Mouse (Mus musculus): ENCODE measurements around the gene Obp1b.
"Not testable (repeated sequence)": the region's sequence is repeated elsewhere in the genome, so short reads cannot be mapped to it uniquely, and the experiment has no call there.

Obp1b gene

DNA sequence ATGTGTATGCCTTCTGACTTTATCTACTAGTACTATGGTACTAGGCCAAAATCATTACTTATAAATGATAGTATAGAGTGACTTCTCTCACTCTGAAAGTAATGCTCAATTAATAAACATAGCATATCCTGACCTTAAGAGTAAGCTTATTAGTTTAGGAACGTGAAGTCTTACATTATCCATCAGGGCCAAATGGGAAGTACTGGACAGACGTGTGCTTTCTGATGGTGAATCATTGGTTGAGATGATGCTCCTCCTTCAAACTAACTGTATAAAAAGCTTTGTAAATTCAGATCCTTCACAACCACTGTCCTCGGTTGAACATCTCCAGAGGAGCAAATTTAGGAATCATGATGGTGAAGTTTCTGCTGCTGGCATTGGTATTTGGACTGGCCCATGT, at the start of gene Obp1b:
Gene Obp1b (plus strand): TSS at position 301 of the 400 bp plus-strand sequence.
- DNase-seq = not testable (repeated sequence)

DNA sequence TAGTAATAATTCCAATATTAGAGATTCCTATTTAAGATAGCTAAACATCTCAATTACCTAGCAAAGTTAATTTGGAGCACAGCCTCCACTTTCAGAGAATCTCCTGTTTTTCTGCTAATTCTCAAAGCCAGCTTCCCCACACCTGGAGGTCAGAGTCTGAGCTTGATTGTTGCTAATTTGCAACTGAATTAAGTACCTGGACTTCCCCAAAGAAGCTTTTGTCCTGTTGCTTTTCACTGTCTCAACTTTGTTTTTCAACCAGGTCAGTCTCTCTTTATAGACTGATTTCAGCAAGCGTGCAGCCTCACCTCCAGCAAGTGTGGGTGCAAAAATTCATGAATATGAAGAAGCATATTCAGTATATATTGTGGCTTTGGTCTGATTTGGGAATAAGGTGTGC, 15.6 kb downstream of the Obp1b start:
- not testable (repeated sequence) for DNase-seq

DNA sequence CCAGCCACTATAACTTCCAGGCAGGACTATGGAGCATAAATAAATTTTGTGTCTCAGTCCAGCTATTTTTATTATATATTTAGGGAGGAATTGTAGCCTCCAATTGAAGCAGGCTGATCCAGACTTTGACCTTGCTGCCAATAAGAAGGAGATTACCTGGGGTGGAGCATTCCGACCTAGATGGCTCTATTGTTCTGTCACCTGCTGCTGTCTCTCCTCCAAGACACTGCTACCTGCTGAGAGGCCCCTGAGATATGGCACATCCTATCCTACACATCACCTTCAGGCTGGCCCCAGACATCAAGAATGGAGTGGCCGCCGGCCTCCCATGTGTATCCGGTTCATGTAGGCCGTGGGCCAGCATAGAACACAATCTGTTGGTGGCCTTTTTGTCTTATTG, 16.3 kb downstream of the Obp1b start:
- no peak for DNase-seq
